Mouse (Mus musculus) kidney, embryonic 14.5 days (tissue): ENCODE results near the gene 1700008O03Rik. TPM values are rescaled to one million over a fixed set of nuclear protein-coding genes. Genes with fewer than 3 reads are reported as not detected.
A peak's percentile ranks its signal among the peaks of the same experiment; 100 is the strongest.

Experiments used
- ATAC-seq: fragments of 200-750 bp; cut with Nextera tagmentation; 2 replicates; pipeline ENCODE4 v1.8.0; 2017; ENCODE audit warnings: moderate number of reproducible peaks, mild to moderate bottlenecking, moderate TSS enrichment, moderate library complexity; ENCODE audit not compliant: low FRiP score, low TSS enrichment
- H3K27ac ChIP-seq: fragments of 300-500 bp; sonication (generic); 2 replicates; pipeline ENCODE4 v1.5.1; 2014; ENCODE audit warnings: low read depth, mild to moderate bottlenecking, low read length, moderate library complexity, mixed read lengths
- H3K27me3 ChIP-seq: fragments of 300-500 bp; sonication (generic); 2 replicates; pipeline ENCODE4 v1.6.1; 2014; ENCODE audit warnings: mild to moderate bottlenecking, low read length; ENCODE audit not compliant: control insufficient read depth, insufficient read depth
- H3K36me3 ChIP-seq: fragments of 300-500 bp; sonication (generic); 2 replicates; pipeline ENCODE4 v1.6.1; 2014; ENCODE audit warnings: low read length, mixed read lengths; ENCODE audit not compliant: control insufficient read depth, insufficient read depth
- H3K4me1 ChIP-seq: fragments of 300-500 bp; sonication (generic); 2 replicates; pipeline ENCODE4 v1.6.1; 2014; ENCODE audit warnings: low read length, mixed read lengths; ENCODE audit not compliant: control insufficient read depth, insufficient read depth
- H3K4me2 ChIP-seq: fragments of 300-500 bp; sonication (generic); replicated peaks from 2 replicates; pipeline ENCODE4 v1.6.1; 2014; ENCODE audit warnings: low read depth, mild to moderate bottlenecking, low read length
- H3K4me3 ChIP-seq: fragments of 300-500 bp; sonication (generic); 2 replicates; pipeline ENCODE4 v1.5.1; 2014; ENCODE audit warnings: mild to moderate bottlenecking, low read length
- H3K9ac ChIP-seq: fragments of 300-500 bp; sonication (generic); 2 replicates; pipeline ENCODE4 v1.6.1; 2014; ENCODE audit warnings: low read depth, mild to moderate bottlenecking, low read length, moderate library complexity
- H3K9me3 ChIP-seq: fragments of 300-500 bp; sonication (generic); 2 replicates; pipeline ENCODE4 v1.6.1; 2016; ENCODE audit warnings: low read length; ENCODE audit not compliant: control insufficient read depth
- WGBS: fragments of 180-500 bp; shearing (Covaris S2); extraction: QIAGEN DNeasy Blood & Tissue Kit; methylation state at CpG from one replicate; pipeline ENCODE4 v1.1.7; 2014; 5-methylcytosine and 5-hydroxymethylcytosine counted together
- polyA plus RNA-seq: library from polyadenylated mRNA; unstranded; fragments of >200 nt; fragmentation: Nextera tagmentation; extraction: Ambion mirVana; gene quantifications from 2 replicates; pipeline ENCODE4 v1.2.1, GENCODE M21; 2014

1700008O03Rik gene
- polyA plus RNA-seq, 1 experiment from 2014 or later, result 1.0 TPM

GRCm38 (mm10) chr7:44413307-44413706, 27.7 kb upstream of the 1700008O03Rik start:
- Histone ChIP-seq H3K9me3 (no peaks in the 10 kb centered on the region), H3K36me3 (no peaks in the 10 kb centered on the region), H3K4me1 (no peaks in the 10 kb centered on the region), H3K27me3 (no peaks in the 10 kb centered on the region), H3K27ac (no peak overlapping the region), H3K9ac (no peak overlapping the region), H3K4me3 (no peak overlapping the region), H3K4me2 (no peak overlapping the region)
- no peak for ATAC-seq
- 82% methylated on average over 6 of the region's 6 CpGs for WGBS

DNA sequence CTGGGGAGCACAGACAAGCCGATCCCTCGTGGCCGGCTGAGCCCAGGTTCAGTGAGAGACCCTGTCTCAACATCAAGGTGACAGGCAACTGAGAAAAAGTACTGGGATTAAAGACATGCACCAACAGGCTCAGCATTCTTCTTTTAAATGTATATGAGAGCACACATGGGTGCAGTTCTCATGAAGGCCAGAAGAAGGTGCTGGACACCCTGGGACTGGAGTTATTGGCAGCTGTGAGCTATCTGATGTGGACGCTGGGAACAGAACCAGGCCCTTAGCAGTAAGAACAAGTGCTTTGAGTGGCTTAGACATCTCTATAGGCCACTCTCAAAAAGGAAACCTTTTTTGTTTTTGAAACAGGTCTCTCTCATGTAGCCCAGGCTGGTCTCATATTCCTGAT, 25.5 kb upstream of the 1700008O03Rik start:
- no peak for ATAC-seq
- no peaks in the 10 kb centered on the region for H3K4me1 ChIP-seq
- H3K4me3 ChIP-seq, result no peak overlapping the region
- H3K9me3 ChIP-seq, result no peaks in the 10 kb centered on the region
- WGBS, result 86% methylated on average over 4 of the region's 4 CpGs
- no peaks in the 10 kb centered on the region for H3K36me3 ChIP-seq
- H3K27me3 ChIP-seq, result no peaks in the 10 kb centered on the region
- no peak overlapping the region for H3K27ac ChIP-seq
- H3K4me2 ChIP-seq, result no peak overlapping the region
- H3K9ac ChIP-seq, result no peak overlapping the region

DNA sequence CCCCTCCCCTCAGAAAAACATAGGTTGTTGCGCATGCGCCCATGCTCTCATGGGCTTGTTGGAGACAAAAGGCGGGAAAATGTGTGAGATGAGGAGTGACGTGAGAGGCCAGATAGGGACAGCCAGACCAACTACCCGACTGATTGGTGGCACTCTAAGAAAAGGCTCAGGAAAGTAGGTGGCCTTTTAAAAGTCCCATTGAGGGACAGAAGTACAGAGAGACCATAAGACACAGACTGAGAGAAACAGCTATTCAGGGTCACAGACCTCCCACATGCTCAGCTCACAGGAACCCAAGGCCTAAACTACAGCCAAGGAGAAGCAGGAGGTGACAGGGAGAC, 20.4 kb upstream of the 1700008O03Rik start:
- 0% methylated on average over 5 of the region's 5 CpGs for WGBS
- peak overlapping the region; percentile 42; the same call in 1 of the 2 replicates for H3K4me2 ChIP-seq
- no peaks in the 10 kb centered on the region for H3K36me3 ChIP-seq
- no peak overlapping the region for H3K9ac ChIP-seq
- H3K4me3 ChIP-seq, result no peak overlapping the region
- no peak; the same call in 1 of the 2 replicates for ATAC-seq
- no peaks in the 10 kb centered on the region; the same call in 1 of the 2 replicates for H3K27me3 ChIP-seq
- H3K9me3 ChIP-seq, result no peaks in the 10 kb centered on the region
- H3K27ac ChIP-seq, result no peak overlapping the region
- H3K4me1 ChIP-seq, result no peaks in the 10 kb centered on the region

- H3K36me3 ChIP-seq, result no peaks in the 10 kb centered on the region
- 3% methylated on average over 27 of the region's 27 CpGs for WGBS
Measured at GRCm38 (mm10) chr7:44405346-44406014, 19.9 kb upstream of the 1700008O03Rik start.

GRCm38 (mm10) chr7:44401673-44402072, 16.1 kb upstream of the 1700008O03Rik start:
- WGBS, result 78% methylated on average over 6 of the region's 6 CpGs
- Histone ChIP-seq H3K9me3 (no peaks in the 10 kb centered on the region), H3K4me3 (no peak overlapping the region), H3K27ac (no peak overlapping the region), H3K4me2 (no peak overlapping the region), H3K4me1 (no peaks in the 10 kb centered on the region), H3K36me3 (no peaks in the 10 kb centered on the region), H3K9ac (no peak overlapping the region), H3K27me3 (no peaks in the 10 kb centered on the region; the same call in 1 of the 2 replicates)
- ATAC-seq, result no peak

More at GRCm38 (mm10) chr7:44405346-44406014, 19.9 kb upstream of the 1700008O03Rik start:
- H3K4me2 ChIP-seq, result peak overlapping the region; percentile 42
- H3K4me3 ChIP-seq, result peak overlapping the region; percentile 31
- no peaks in the 10 kb centered on the region for H3K4me1 ChIP-seq
- H3K9ac ChIP-seq, result no peak overlapping the region
- H3K27me3 ChIP-seq, result no peaks in the 10 kb centered on the region; the same call in 1 of the 2 replicates
- no peaks in the 10 kb centered on the region for H3K9me3 ChIP-seq
- ATAC-seq, result peak; percentile 97
- H3K27ac ChIP-seq, result no peak overlapping the region

- no peaks in the 10 kb centered on the region for H3K4me1 ChIP-seq
- no peak overlapping the region for H3K4me3 ChIP-seq
- WGBS, result 14% methylated on average over 3 of the region's 3 CpGs
- no peak overlapping the region for H3K27ac ChIP-seq
- H3K9ac ChIP-seq, result no peak overlapping the region
- no peaks in the 10 kb centered on the region; the same call in 1 of the 2 replicates for H3K27me3 ChIP-seq
- no peaks in the 10 kb centered on the region for H3K9me3 ChIP-seq
- no peak overlapping the region for H3K4me2 ChIP-seq
- H3K36me3 ChIP-seq, result no peaks in the 10 kb centered on the region
- ATAC-seq, result peak; percentile 79
Measured at GRCm38 (mm10) chr7:44398570-44398969, 12.9 kb upstream of the 1700008O03Rik start.

DNA sequence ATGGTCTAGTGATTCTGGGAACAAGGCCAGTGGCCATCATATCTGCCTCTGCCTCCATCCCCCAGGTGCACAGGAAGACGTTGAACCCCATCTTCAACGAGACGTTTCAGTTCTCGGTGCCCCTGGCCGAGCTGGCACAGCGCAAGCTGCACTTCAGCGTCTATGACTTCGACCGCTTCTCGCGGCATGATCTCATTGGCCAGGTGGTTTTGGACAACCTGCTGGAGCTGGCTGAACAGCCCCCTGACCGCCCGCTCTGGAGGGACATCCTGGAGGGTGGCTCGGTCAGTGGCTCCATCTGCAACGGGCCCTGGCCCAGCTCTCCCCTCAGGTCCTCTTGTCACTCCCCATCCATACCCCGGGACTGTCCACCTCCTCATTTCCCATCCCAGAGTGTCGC, 7.7 kb upstream of the 1700008O03Rik start:
- 91% methylated on average over 17 of the region's 17 CpGs for WGBS
- H3K27me3 ChIP-seq, result no peaks in the 10 kb centered on the region
- no peak for ATAC-seq
- no peaks in the 10 kb centered on the region for H3K4me1 ChIP-seq
- no peak overlapping the region for H3K4me2 ChIP-seq
- no peak overlapping the region for H3K4me3 ChIP-seq
- H3K9me3 ChIP-seq, result no peaks in the 10 kb centered on the region
- no peak overlapping the region for H3K27ac ChIP-seq
- H3K36me3 ChIP-seq, result no peaks in the 10 kb centered on the region
- H3K9ac ChIP-seq, result no peak overlapping the region

- H3K9me3 ChIP-seq, result no peaks in the 10 kb centered on the region
- no peak overlapping the region for H3K4me3 ChIP-seq
- H3K4me2 ChIP-seq, result no peak overlapping the region
- no peaks in the 10 kb centered on the region for H3K27me3 ChIP-seq
- no peaks in the 10 kb centered on the region for H3K36me3 ChIP-seq
- no peak overlapping the region for H3K27ac ChIP-seq
- H3K4me1 ChIP-seq, result no peaks in the 10 kb centered on the region
- WGBS, result 82% methylated on average over 14 of the region's 14 CpGs
- no peak for ATAC-seq
- H3K9ac ChIP-seq, result no peak overlapping the region
Measured at GRCm38 (mm10) chr7:44392341-44392740, 6.7 kb upstream of the 1700008O03Rik start.

- Histone ChIP-seq H3K9ac (no peak overlapping the region), H3K9me3 (no peaks in the 10 kb centered on the region), H3K4me2 (no peak overlapping the region), H3K36me3 (no peaks in the 10 kb centered on the region), H3K27me3 (no peaks in the 10 kb centered on the region), H3K4me3 (no peak overlapping the region), H3K27ac (no peak overlapping the region), H3K4me1 (no peaks in the 10 kb centered on the region)
- 87% methylated on average over 4 of the region's 4 CpGs for WGBS
- no peak for ATAC-seq
Measured at GRCm38 (mm10) chr7:44391831-44392230, 6.2 kb upstream of the 1700008O03Rik start.
